Mouse (Mus musculus) neural tube, embryonic 15.5 days (tissue): ENCODE results near the gene Scamp2. TPM values are rescaled to one million over a fixed set of nuclear protein-coding genes. Genes with fewer than 3 reads are reported as not detected.

ENCODE experiments used
- ATAC-seq: fragments of 200-750 bp; cut with Nextera tagmentation; 2 replicates; pipeline ENCODE4 v1.8.0; 2017; ENCODE audit warnings: mild to moderate bottlenecking, moderate TSS enrichment, moderate library complexity; ENCODE audit not compliant: low FRiP score
- H3K27ac ChIP-seq: fragments of 300-500 bp; sonication (generic); replicated peaks from 2 replicates; pipeline ENCODE4 v1.5.1; 2015; ENCODE audit warnings: mild to moderate bottlenecking, inconsistent platforms
- H3K27me3 ChIP-seq: fragments of 300-500 bp; sonication (generic); replicated peaks from 2 replicates; pipeline ENCODE4 v1.6.1; 2015; ENCODE audit warnings: inconsistent platforms
- H3K36me3 ChIP-seq: fragments of 300-500 bp; sonication (generic); 2 replicates; pipeline ENCODE4 v1.6.1; 2015; ENCODE audit warnings: inconsistent platforms
- H3K4me1 ChIP-seq: fragments of 300-500 bp; sonication (generic); 2 replicates; pipeline ENCODE4 v1.6.1; 2015; ENCODE audit warnings: inconsistent platforms
- H3K4me2 ChIP-seq: fragments of 300-500 bp; sonication (generic); 2 replicates; pipeline ENCODE4 v1.6.1; 2015; ENCODE audit warnings: inconsistent platforms, mild to moderate bottlenecking, moderate library complexity
- H3K4me3 ChIP-seq: fragments of 300-500 bp; sonication (generic); replicated peaks from 2 replicates; pipeline ENCODE4 v1.5.1; 2015; ENCODE audit warnings: mild to moderate bottlenecking, inconsistent platforms
- H3K9ac ChIP-seq: fragments of 300-500 bp; sonication (generic); replicated peaks from 2 replicates; pipeline ENCODE4 v1.6.1; 2015; ENCODE audit warnings: mild to moderate bottlenecking, inconsistent platforms
- H3K9me3 ChIP-seq: fragments of 300-500 bp; sonication (generic); replicated peaks from 2 replicates; pipeline ENCODE4 v1.6.1; 2016; ENCODE audit warnings: inconsistent platforms
- WGBS: fragments of 180-500 bp; shearing (Covaris S2); methylation state at CpG from one replicate; pipeline ENCODE4 v1.1.7; 2015; ENCODE audit warnings: mixed read lengths; 5-methylcytosine and 5-hydroxymethylcytosine counted together
- polyA plus RNA-seq: library from polyadenylated mRNA; unstranded; fragments of >200 nt; fragmentation: Nextera tagmentation; extraction: Ambion mirVana; gene quantifications from 2 replicates; pipeline ENCODE4 v1.2.1, GENCODE M21; 2015

The Scamp2 gene
- polyA plus RNA-seq, 1 experiment from 2014 or later = 43.5 TPM

- no peak for ATAC-seq
- peak overlapping the region; percentile 69 for H3K27ac ChIP-seq
- no peak overlapping the region for H3K9ac ChIP-seq
- 54% methylated on average over 6 of the region's 6 CpGs for WGBS
- peak overlapping the region; percentile 15; the same call in 1 of the 2 replicates for H3K4me2 ChIP-seq
- H3K9me3 ChIP-seq = no peaks in the 10 kb centered on the region
- H3K4me1 ChIP-seq = peaks cover 72% of the 10 kb centered on the region
- no peaks in the 10 kb centered on the region for H3K36me3 ChIP-seq
- no peak overlapping the region for H3K4me3 ChIP-seq
- H3K27me3 ChIP-seq = no peaks in the 10 kb centered on the region
Measured at GRCm38 (mm10) chr9:57637741-57638322, 77.1 kb downstream of the Scamp2 start.

Other genes starting within 250 kb of the Scamp2 start
- 18.4 and 22.7 TPM in 2 replicates for gene Ppcdc, start 120.8 kb upstream of the Scamp2 start, polyA plus RNA-seq
- 91.1 and 112 TPM in 2 replicates for gene Scamp5, start 92.9 kb upstream of the Scamp2 start, polyA plus RNA-seq
- gene Rpp25, start 56.9 kb upstream of the Scamp2 start, polyA plus RNA-seq = 17.4 and 23.5 TPM in 2 replicates
- 949 and 1,085 TPM in 2 replicates for gene Cox5a, start 39.7 kb upstream of the Scamp2 start, polyA plus RNA-seq
- 22.3 and 23.8 TPM in 2 replicates for gene Fam219b, start 23.4 kb upstream of the Scamp2 start, polyA plus RNA-seq
- gene Mpi, start 8.2 kb upstream of the Scamp2 start, polyA plus RNA-seq = 75.8 and 81.7 TPM in 2 replicates
- 32.1 and 36.5 TPM in 2 replicates for gene Ulk3, start 28.5 kb downstream of the Scamp2 start, polyA plus RNA-seq
- gene Cplx3, start 45.3 kb downstream of the Scamp2 start, polyA plus RNA-seq = 0.11 and 0.23 TPM in 2 replicates
- gene Lman1l, start 59.8 kb downstream of the Scamp2 start, polyA plus RNA-seq = not detected in 2 replicates
- 43.1 and 50.0 TPM in 2 replicates for gene Csk, start 92.7 kb downstream of the Scamp2 start, polyA plus RNA-seq
- not detected in 2 replicates for gene Cyp1a2, start 122.8 kb downstream of the Scamp2 start, polyA plus RNA-seq
- 0.09 and 0.12 TPM in 2 replicates for gene Cyp1a1, start 127.0 kb downstream of the Scamp2 start, polyA plus RNA-seq
- gene Edc3, start 147.6 kb downstream of the Scamp2 start, polyA plus RNA-seq = 27.6 and 29.4 TPM in 2 replicates
- gene Clk3, start 204.9 kb downstream of the Scamp2 start, polyA plus RNA-seq = 63.6 and 65.7 TPM in 2 replicates